Mouse (Mus musculus) liver, embryonic 14.5 days (tissue): Measurements from ENCODE around the gene Ankrd55. TPM values are rescaled to one million over a fixed set of nuclear protein-coding genes. Genes with fewer than 3 reads are reported as not detected.

Experiments
- ATAC-seq: fragments of 200-750 bp; cut with Nextera tagmentation; 2 replicates; pipeline ENCODE4 v1.8.0; 2017; ENCODE audit warnings: moderate number of reproducible peaks, mild to moderate bottlenecking, moderate library complexity; ENCODE audit not compliant: insufficient read depth
- DNase-seq, 3 experiments: peaks; one replicate each; pipeline ENCODE4 v3.0.0-alpha.2; 2012 to 2013; ENCODE audit warnings: low read depth in 3 of 3, low spot score in 3 of 3
- H3K27ac ChIP-seq: fragments of 300-500 bp; sonication (generic); 2 replicates; pipeline ENCODE4 v1.5.1; 2014; ENCODE audit warnings: moderate library complexity, mild to moderate bottlenecking, control low read depth, inconsistent platforms
- H3K27me3 ChIP-seq: fragments of 300-500 bp; sonication (generic); 2 replicates; pipeline ENCODE4 v1.6.1; 2014; ENCODE audit warnings: mild to moderate bottlenecking, low read length, moderate library complexity; ENCODE audit not compliant: control insufficient read depth, insufficient read depth
- H3K36me3 ChIP-seq: fragments of 300-500 bp; sonication (generic); replicated peaks from 2 replicates; pipeline ENCODE4 v1.6.1; 2014; ENCODE audit warnings: low read depth; ENCODE audit not compliant: control insufficient read depth, insufficient read depth
- H3K4me1 ChIP-seq, 2 experiments: fragments of 200-500 bp in 1 of 2; fragments of 300-500 bp in 1 of 2; sonication (generic) in 1 of 2; replicated peaks; 2 replicates each; pipeline ENCODE4 v1.6.1; 2012 to 2014; ENCODE audit warnings: antibody characterized with exemption in 1 of 2, inconsistent platforms in 1 of 2, low read length in 1 of 2; ENCODE audit not compliant: control insufficient read depth in 2 of 2, insufficient read depth in 2 of 2
- H3K4me2 ChIP-seq: fragments of 300-500 bp; sonication (generic); 2 replicates; pipeline ENCODE4 v1.6.1; 2014; ENCODE audit warnings: low read depth, mild to moderate bottlenecking, control low read depth, moderate library complexity
- H3K4me3 ChIP-seq, 2 experiments: fragments of 200-500 bp in 1 of 2; fragments of 300-500 bp in 1 of 2; sonication (generic) in 1 of 2; 2 replicates each; pipeline ENCODE4 v1.5.1; 2012 to 2014; ENCODE audit warnings: low read depth in 2 of 2, low read length in 2 of 2, mild to moderate bottlenecking in 2 of 2, control low read depth in 1 of 2, inconsistent platforms in 1 of 2, moderate library complexity in 1 of 2; ENCODE audit not compliant: insufficient read depth in 1 of 2
- H3K9ac ChIP-seq: fragments of 300-500 bp; sonication (generic); replicated peaks from 2 replicates; pipeline ENCODE4 v1.6.1; 2014; ENCODE audit warnings: mild to moderate bottlenecking, control low read depth, moderate library complexity
- H3K9me3 ChIP-seq: fragments of 300-500 bp; sonication (generic); 2 replicates; pipeline ENCODE4 v1.6.1; 2016; ENCODE audit warnings: low read length, mixed read lengths; ENCODE audit not compliant: control insufficient read depth
- CTCF ChIP-seq: IDR thresholded peaks from 2 replicates; pipeline ENCODE4 v1.5.1; 2016; ENCODE audit warnings: antibody characterized with exemption, low read depth, control low read depth
- EP300 ChIP-seq: IDR thresholded peaks from 2 replicates; pipeline ENCODE4 v1.6.1; 2016; ENCODE audit warnings: antibody characterized with exemption, low read depth
- WGBS: fragments of 180-500 bp; shearing (Covaris S2); extraction: QIAGEN DNeasy Blood & Tissue Kit; methylation state at CpG from one replicate; pipeline ENCODE4 v1.1.7; 2014; ENCODE audit not compliant: insufficient replicate concordance; 5-methylcytosine and 5-hydroxymethylcytosine counted together
- polyA plus RNA-seq, 2 experiments: library from polyadenylated mRNA; depleted of rRNA in 1 of 2; stranded (reverse) in 1 of 2; unstranded in 1 of 2; fragments of >200 nt; fragmentation: Nextera tagmentation in 1 of 2; extraction: Ambion mirVana in 1 of 2; gene quantifications; 2 replicates each; pipeline versions ENCODE4 v1.2.1 to v1.2.3; 2012 to 2014

Ankrd55 gene
- polyA plus RNA-seq, 2 experiments = 0.10 to 0.13 TPM

DNA sequence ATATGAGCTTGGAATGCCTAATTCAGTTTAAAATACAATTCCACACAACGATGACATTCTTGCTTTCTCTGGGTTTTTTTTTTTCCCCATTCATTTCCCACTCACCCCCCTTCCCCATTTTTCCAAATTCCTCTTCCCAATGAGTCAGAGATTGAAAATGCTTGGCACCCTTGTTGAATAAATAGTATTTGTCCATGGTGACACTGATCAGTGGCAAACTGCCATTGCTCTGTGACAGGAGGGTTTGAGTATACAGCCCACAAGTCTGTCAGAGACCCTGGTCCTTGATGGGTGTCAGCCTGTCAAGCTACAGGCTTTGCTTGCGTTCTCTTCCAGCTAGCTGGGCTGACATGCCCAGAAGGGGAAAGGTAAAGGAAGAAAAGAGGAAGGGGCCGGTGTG, 36.2 kb upstream of the Ankrd55 start:
- no peak for DNase-seq
- WGBS = 52% methylated on average over 3 of the region's 3 CpGs
- TF ChIP-seq EP300 (no peak), CTCF (no peak)

DNA sequence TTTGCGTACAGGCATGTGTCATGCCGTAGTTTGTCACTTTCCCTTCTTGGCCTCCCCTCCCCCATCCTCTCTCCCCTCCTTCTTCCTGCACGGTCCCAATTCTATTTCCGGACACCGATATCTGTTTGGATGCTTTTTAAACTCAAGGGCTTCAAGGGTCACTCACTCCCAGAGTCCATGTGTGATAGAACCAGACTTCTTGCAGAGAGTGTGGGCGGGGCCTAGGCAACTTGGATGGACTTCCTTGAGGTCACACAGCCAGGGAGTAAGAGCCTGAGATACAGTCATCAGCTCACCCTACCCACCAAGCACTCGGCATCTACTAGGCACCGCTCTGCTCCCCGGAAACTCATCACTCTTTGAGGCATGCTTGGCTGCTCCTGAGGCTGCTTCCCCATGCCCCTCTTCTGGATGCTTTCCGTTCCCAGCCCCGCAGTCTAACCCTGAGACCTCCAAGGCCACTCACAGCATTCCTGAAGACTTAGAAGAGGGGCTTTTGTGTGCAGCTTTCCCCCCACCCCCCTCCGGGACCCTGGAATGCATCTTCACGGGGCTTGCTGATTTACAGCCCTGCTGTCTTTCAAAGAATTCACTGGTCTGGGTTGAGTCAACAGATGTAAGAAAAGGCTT, 35.1 kb upstream of the Ankrd55 start:
- DNase-seq (no peak), ATAC-seq (no peak)
- Histone ChIP-seq H3K4me1 (no peaks in the 10 kb centered on the region), H3K27me3 (no peaks in the 10 kb centered on the region), H3K9me3 (no peaks in the 10 kb centered on the region; the same call in 1 of the 2 replicates), H3K4me2 (no peak overlapping the region), H3K4me3 (no peak overlapping the region), H3K36me3 (no peaks in the 10 kb centered on the region), H3K27ac (no peak overlapping the region), H3K9ac (no peak overlapping the region)
- WGBS = 63% methylated on average over 13 of the region's 13 CpGs
- no peak for TF ChIP-seq EP300
- TF ChIP-seq CTCF = no peak

More for the DNA sequence above, 36.2 kb upstream of the Ankrd55 start:
- no peak overlapping the region for H3K4me3 ChIP-seq
- H3K4me2 ChIP-seq = no peak overlapping the region
- H3K9ac ChIP-seq = no peak overlapping the region
- no peaks in the 10 kb centered on the region; the same call in 1 of the 2 replicates for H3K9me3 ChIP-seq
- H3K27me3 ChIP-seq = no peaks in the 10 kb centered on the region
- no peak overlapping the region for H3K27ac ChIP-seq
- no peak for ATAC-seq
- no peaks in the 10 kb centered on the region for H3K36me3 ChIP-seq
- H3K4me1 ChIP-seq = no peaks in the 10 kb centered on the region

DNA sequence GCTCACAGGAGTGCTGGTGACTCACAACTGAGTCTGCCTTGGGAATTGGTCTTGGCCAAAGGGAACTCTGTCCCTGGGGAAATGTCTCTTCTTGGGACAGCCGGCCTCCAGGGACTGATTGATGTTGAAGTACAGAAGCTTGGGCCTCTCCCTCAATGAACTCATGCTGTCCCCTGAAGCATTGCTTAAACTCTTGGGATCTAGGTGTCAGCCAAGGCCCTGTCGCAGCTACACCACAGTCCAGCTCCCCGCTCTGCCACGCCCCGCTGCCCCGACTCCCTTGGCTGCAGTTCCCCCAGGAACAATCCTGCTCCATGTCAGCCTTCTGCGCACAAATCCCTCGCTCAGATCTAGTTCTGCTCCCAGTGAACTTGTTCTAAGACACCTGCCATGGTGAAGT, 34.1 kb upstream of the Ankrd55 start:
- no peak overlapping the region for H3K4me3 ChIP-seq
- H3K9me3 ChIP-seq = no peaks in the 10 kb centered on the region; the same call in 1 of the 2 replicates
- no peaks in the 10 kb centered on the region for H3K36me3 ChIP-seq
- TF ChIP-seq EP300 (no peak), CTCF (no peak)
- ATAC-seq (no peak), DNase-seq (no peak)
- WGBS = 78% methylated on average over 8 of the region's 8 CpGs
- H3K4me1 ChIP-seq = peaks cover 0 to 5% of the 10 kb centered on the region in 2 experiments; a peak in 1 of 4 replicates
- no peaks in the 10 kb centered on the region for H3K27me3 ChIP-seq
- H3K4me2 ChIP-seq = no peak overlapping the region
- H3K27ac ChIP-seq = no peak overlapping the region
- no peak overlapping the region for H3K9ac ChIP-seq

GRCm38 (mm10) chr13:112255862-112256261, 32.4 kb upstream of the Ankrd55 start:
- WGBS = 54% methylated on average over 5 of the region's 5 CpGs
- H3K27ac ChIP-seq = no peak overlapping the region
- no peak overlapping the region for H3K9ac ChIP-seq
- TF ChIP-seq CTCF (no peak), EP300 (no peak)
- no peaks in the 10 kb centered on the region for H3K36me3 ChIP-seq
- no peak for ATAC-seq
- no peaks in the 10 kb centered on the region for H3K9me3 ChIP-seq
- no peak for DNase-seq
- H3K4me3 ChIP-seq = no peak overlapping the region
- H3K4me2 ChIP-seq = no peak overlapping the region
- H3K27me3 ChIP-seq = no peaks in the 10 kb centered on the region
- peaks cover 0 to 5% of the 10 kb centered on the region in 2 experiments; a peak in 1 of 4 replicates for H3K4me1 ChIP-seq

DNA sequence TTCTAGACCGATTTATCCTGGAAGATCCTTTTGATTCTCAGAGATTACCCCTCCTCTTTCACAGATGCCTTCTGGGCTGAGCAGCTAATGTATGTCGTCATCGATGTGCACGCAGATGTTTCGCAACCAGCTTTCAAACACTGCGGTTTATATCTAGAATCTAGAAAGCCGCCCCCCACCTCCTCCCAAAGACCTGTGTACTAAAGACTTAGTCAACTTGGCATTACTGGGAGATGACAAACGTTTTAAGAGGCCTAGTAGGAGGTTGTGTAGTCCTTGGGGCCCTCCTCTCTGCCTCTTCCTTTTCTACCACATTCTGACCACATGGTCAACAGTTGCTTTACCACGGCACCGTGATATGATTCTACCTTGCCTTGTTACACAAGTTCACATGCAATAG, 29.8 kb upstream of the Ankrd55 start:
- no peak overlapping the region for H3K4me3 ChIP-seq
- H3K9ac ChIP-seq = no peak overlapping the region
- no peaks in the 10 kb centered on the region for H3K36me3 ChIP-seq
- H3K4me1 ChIP-seq = peaks cover 0 to 5% of the 10 kb centered on the region in 2 experiments; a peak in 1 of 4 replicates
- DNase-seq (peak in 2 of 3 experiments; percentile 16 to 23), ATAC-seq (no peak)
- H3K4me2 ChIP-seq = no peak overlapping the region
- no peak overlapping the region for H3K27ac ChIP-seq
- H3K9me3 ChIP-seq = no peaks in the 10 kb centered on the region
- no peaks in the 10 kb centered on the region for H3K27me3 ChIP-seq
- TF ChIP-seq CTCF (no peak), EP300 (no peak)
- 24% methylated on average over 10 of the region's 10 CpGs for WGBS
